Mouse (Mus musculus) v-Abl transformed pro-B cells (cell line): ENCODE measurements around the gene Astn2.

ENCODE experiments used
- in situ Hi-C, 2 experiments: fragments of 400-800 bp; cut with MboI; formaldehyde crosslinking; loops; one replicate each; pipeline ENCODE4 v1.15.1; 2025; ENCODE audit not compliant: unreplicated experiment in 2 of 2

The Astn2 gene

GRCm38 (mm10) chr4:66404201-66404711 is at the start of gene Astn2:
Gene Astn2, minus strand, starts transcription at chr4:66404611.
- in situ Hi-C loops = no loop called here

GRCm38 (mm10) chr4:66450115-66450514 is 45.7 kb upstream of the Astn2 start:
- in situ Hi-C loops = no loop called here

- in situ Hi-C loops = no loop called here
Measured at GRCm38 (mm10) chr4:66431256-66431655, 26.8 kb upstream of the Astn2 start.

- in situ Hi-C loops = no loop called here
Measured at GRCm38 (mm10) chr4:66425804-66426203, 21.4 kb upstream of the Astn2 start.

GRCm38 (mm10) chr4:66414778-66415177 is 10.4 kb upstream of the Astn2 start:
- in situ Hi-C loops = no loop called here

GRCm38 (mm10) chr4:66405086-66405485 is 675 bp upstream of the Astn2 start:
- in situ Hi-C loops = no loop called here

GRCm38 (mm10) chr4:66403708-66404200 is 657 bp downstream of the Astn2 start:
- in situ Hi-C loops = no loop called here

GRCm38 (mm10) chr4:66403116-66403707 is 1.2 kb downstream of the Astn2 start:
- in situ Hi-C loops = no loop called here

GRCm38 (mm10) chr4:66402611-66403010 is 1.8 kb downstream of the Astn2 start:
- in situ Hi-C loops = no loop called here

- in situ Hi-C loops = no loop called here
Measured at GRCm38 (mm10) chr4:66401186-66401681, 3.2 kb downstream of the Astn2 start.

- in situ Hi-C loops = no loop called here
Measured at GRCm38 (mm10) chr4:66399066-66399465, 5.3 kb downstream of the Astn2 start.

- in situ Hi-C loops = no loop called here
Measured at GRCm38 (mm10) chr4:66397216-66397615, 7.2 kb downstream of the Astn2 start.

GRCm38 (mm10) chr4:66393294-66393693 is 11.1 kb downstream of the Astn2 start:
- in situ Hi-C loops = no loop called here

- in situ Hi-C loops = no loop called here
Measured at GRCm38 (mm10) chr4:66390480-66390879, 13.9 kb downstream of the Astn2 start.

- in situ Hi-C loops = no loop called here
Measured at GRCm38 (mm10) chr4:66378586-66378985, 25.8 kb downstream of the Astn2 start.

- in situ Hi-C loops = no loop called here
Measured at GRCm38 (mm10) chr4:66370557-66371071, 33.8 kb downstream of the Astn2 start.

GRCm38 (mm10) chr4:66365500-66365899 is 38.9 kb downstream of the Astn2 start:
- in situ Hi-C loops = no loop called here

GRCm38 (mm10) chr4:66344632-66345031 is 59.8 kb downstream of the Astn2 start:
- in situ Hi-C loops = no loop called here

- in situ Hi-C loops = no loop called here
Measured at GRCm38 (mm10) chr4:66337443-66337842, 67.0 kb downstream of the Astn2 start.

GRCm38 (mm10) chr4:66330600-66331285 is 73.7 kb downstream of the Astn2 start:
- in situ Hi-C loops = no loop called here

GRCm38 (mm10) chr4:66321051-66321450 is 83.4 kb downstream of the Astn2 start:
- in situ Hi-C loops = no loop called here
